Mouse (Mus musculus): Measurements from ENCODE around the gene Vmn2r118.

Vmn2r118 gene

GRCm38 (mm10) chr17:55625092-55625491 is at the start of gene Vmn2r118:
TSS of gene Vmn2r118 (minus strand) at chr17:55625192.
- DNase-seq (ENCODE audit: low read depth, low spot score), result no peak
- Histone ChIP-seq H3K27me3 (ENCODE audit: control insufficient read depth, insufficient read depth, low read length, poor library complexity, severe bottlenecking) (no peaks in the 10 kb centered on the region), H3K36me3 (ENCODE audit: control insufficient read depth, insufficient read depth, low read length, poor library complexity, severe bottlenecking) (no peaks in the 10 kb centered on the region)

- no peak for DNase-seq (ENCODE audit: low read depth, low spot score)
- Histone ChIP-seq H3K27me3 (ENCODE audit: control insufficient read depth, insufficient read depth, low read length, poor library complexity, severe bottlenecking) (no peaks in the 10 kb centered on the region), H3K36me3 (ENCODE audit: control insufficient read depth, insufficient read depth, low read length, poor library complexity, severe bottlenecking) (no peaks in the 10 kb centered on the region)
Measured at GRCm38 (mm10) chr17:55661099-55661498, 36.1 kb upstream of the Vmn2r118 start.

- DNase-seq (ENCODE audit: low read depth, low spot score), result no peak
Measured at GRCm38 (mm10) chr17:55590838-55591237, 34.2 kb downstream of the Vmn2r118 start.

GRCm38 (mm10) chr17:55561774-55562173 is 63.2 kb downstream of the Vmn2r118 start:
- Histone ChIP-seq H3K36me3 (ENCODE audit: control insufficient read depth, insufficient read depth, low read length, poor library complexity, severe bottlenecking) (no peaks in the 10 kb centered on the region), H3K27me3 (ENCODE audit: control insufficient read depth, insufficient read depth, low read length, poor library complexity, severe bottlenecking) (no peaks in the 10 kb centered on the region)
- DNase-seq (ENCODE audit: low read depth, low spot score), result no peak

More at GRCm38 (mm10) chr17:55590838-55591237, 34.2 kb downstream of the Vmn2r118 start:
- H3K27me3 ChIP-seq (ENCODE audit: control insufficient read depth, insufficient read depth, low read length, poor library complexity, severe bottlenecking), result no peaks in the 10 kb centered on the region
- H3K36me3 ChIP-seq (ENCODE audit: control insufficient read depth, insufficient read depth, low read length, poor library complexity, severe bottlenecking), result no peaks in the 10 kb centered on the region

GRCm38 (mm10) chr17:55548476-55548875 is 76.5 kb downstream of the Vmn2r118 start:
- no peaks in the 10 kb centered on the region for H3K36me3 ChIP-seq (ENCODE audit: control insufficient read depth, insufficient read depth, low read length, poor library complexity, severe bottlenecking)
- DNase-seq (ENCODE audit: low read depth, low spot score), result no peak
- no peaks in the 10 kb centered on the region for H3K27me3 ChIP-seq (ENCODE audit: control insufficient read depth, insufficient read depth, low read length, poor library complexity, severe bottlenecking)
